Mouse (Mus musculus) left cerebral cortex, adult 11 months (tissue): ENCODE data around the gene Ppp1r14d.

Experiments used
- DNase-seq: peaks from one replicate; pipeline ENCODE4 v3.0.0; 2022; ENCODE audit warnings: low spot score

Ppp1r14d gene

DNA sequence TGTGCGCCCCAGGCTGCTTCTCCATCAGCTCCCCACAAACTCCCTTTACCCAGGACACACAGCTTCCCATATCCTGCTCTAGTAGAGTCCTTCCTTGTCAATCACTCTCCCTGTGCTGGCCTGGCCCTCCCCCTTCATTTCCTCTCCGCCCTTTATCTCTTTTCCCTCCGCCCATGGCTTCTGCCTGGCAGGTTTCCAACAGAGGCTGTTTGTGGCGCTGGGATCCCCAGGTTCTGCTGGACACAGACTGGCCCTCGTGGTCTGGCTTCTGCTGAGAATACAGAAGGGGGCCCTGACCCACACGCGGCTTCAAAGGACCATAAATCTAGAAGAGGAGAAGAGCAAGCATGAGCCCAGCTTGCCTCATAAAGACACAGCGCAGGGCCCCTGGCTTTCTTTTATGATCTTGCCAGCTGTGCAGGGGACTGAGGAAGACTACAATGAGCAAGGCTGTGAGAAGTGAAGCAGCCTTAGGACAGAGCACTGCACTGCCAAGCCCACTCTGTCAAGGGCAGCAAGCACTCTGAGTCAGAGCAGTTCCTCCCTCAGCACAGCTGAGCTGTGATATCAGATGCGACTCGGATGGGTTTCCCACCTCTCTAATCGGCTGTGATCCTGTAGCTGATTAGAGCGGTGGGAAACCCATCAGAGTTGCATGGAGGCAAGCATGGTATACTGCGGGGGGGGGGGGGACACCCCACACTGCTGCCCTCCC lies 56.7 kb downstream of the Ppp1r14d start:
- DNase-seq: no peak

DNA sequence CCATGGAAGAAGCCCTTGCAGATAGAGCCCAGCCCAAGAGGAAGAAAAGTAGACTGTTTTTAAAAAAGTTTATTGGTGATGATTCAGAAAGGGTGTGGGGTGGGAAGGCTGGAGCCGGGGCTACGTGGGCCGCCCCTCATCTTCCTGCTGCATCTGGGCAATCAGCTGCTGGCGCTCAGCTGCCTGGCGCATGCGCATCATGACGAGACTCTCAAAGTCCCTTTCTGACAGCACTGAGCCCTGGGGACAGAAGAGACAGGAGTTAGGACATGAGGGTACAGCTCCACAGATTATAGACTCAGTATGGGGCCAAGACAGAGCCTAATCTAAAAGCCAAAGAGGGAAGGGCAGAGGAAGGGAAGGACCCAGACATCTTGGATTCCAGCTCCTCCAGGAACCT lies 57.3 kb downstream of the Ppp1r14d start:
- no peak for DNase-seq

DNA sequence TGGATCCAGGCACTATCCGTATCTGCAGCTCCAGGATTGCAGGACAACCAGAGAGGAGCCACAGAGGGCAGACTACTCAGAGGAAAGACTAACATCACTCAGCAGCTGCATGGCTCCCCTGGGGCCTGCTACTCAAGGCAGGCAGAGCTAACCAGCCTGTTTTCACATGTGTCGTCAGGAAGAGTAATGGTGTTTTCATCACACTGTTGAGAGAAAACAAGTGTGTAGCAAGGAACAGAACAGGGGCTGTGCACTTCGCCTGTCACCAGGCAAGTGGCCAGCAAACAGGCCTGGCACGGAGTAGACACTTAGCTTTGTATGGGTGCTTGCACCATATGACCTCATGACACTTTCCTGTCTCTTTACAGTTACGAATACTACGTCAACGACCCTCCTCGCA lies 58.1 kb downstream of the Ppp1r14d start:
- DNase-seq: no peak

GRCm38 (mm10) chr2:119170282-119170681 lies 59.4 kb downstream of the Ppp1r14d start:
- DNase-seq: no peak
